Mouse (Mus musculus): ENCODE data around the gene Fam114a2.

DNA sequence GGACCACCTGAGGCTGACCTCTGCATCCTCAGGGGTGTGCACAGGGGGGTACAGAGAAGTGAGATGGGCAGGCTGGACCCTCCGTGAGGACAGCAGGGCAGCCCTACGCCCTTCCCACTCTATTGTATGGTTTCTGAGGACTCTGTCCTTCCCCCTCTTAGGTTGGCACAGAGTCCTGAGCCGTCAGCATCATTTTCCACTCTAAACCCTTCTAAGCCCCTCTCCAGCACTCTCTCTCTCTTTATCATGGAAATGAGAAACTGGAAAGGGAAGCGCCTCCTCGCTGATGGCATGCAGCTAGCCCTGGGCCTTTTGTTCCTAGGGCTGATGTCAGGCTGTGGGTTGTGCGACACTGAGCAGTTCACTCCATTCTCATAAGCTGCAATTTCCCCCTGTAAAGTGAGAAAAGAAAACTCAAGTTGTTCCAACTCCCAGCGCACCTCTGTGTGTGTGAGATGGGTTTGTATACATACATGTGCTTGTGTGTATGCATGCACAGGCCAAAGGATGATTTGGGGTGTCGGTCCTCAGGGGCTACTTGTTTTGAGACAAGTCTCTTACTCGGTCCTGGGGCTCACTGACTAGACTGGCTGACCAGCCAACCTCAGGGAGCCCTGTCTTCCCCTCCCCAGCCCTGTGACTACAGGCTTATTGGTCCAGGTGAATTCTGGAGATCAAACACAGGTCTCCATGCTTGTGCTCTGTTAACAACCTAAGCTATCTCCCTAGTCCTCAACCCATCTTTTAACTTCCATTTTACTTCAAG lies 34.8 kb upstream of the Fam114a2 start:
- TF ChIP-seq GATA1 (IDR thresholded peaks at IDR 0.05; ENCODE audit: low read length) (no peak), TAL1 (IDR thresholded peaks at IDR 0.05; ENCODE audit: low read length) (no peak)
